Mouse (Mus musculus): ENCODE measurements around the gene Pde5a.

Gene Pde5a

GRCm38 (mm10) chr3:122728852-122729600 lies at the start of gene Pde5a:
Gene Pde5a (plus strand): TSS chr3:122728947.
- DNase-seq, result peak; percentile 82 to 84

GRCm38 (mm10) chr3:122680851-122681250 lies 47.9 kb upstream of the Pde5a start:
- DNase-seq, result no peak

GRCm38 (mm10) chr3:122682352-122682751 lies 46.4 kb upstream of the Pde5a start:
- DNase-seq, result no peak

GRCm38 (mm10) chr3:122684832-122685231 lies 43.9 kb upstream of the Pde5a start:
- DNase-seq, result no peak

- DNase-seq, result no peak
Measured at GRCm38 (mm10) chr3:122693039-122693438, 35.7 kb upstream of the Pde5a start.

GRCm38 (mm10) chr3:122695870-122696269 lies 32.9 kb upstream of the Pde5a start:
- no peak for DNase-seq

GRCm38 (mm10) chr3:122696672-122697071 lies 32.1 kb upstream of the Pde5a start:
- no peak for DNase-seq

- DNase-seq, result no peak
Measured at GRCm38 (mm10) chr3:122704209-122704608, 24.5 kb upstream of the Pde5a start.

GRCm38 (mm10) chr3:122705246-122705645 lies 23.5 kb upstream of the Pde5a start:
- no peak for DNase-seq

GRCm38 (mm10) chr3:122708485-122708884 lies 20.3 kb upstream of the Pde5a start:
- no peak for DNase-seq

GRCm38 (mm10) chr3:122710141-122710540 lies 18.6 kb upstream of the Pde5a start:
- no peak for DNase-seq

GRCm38 (mm10) chr3:122718631-122719030 lies 10.1 kb upstream of the Pde5a start:
- no peak for DNase-seq

- no peak for DNase-seq
Measured at GRCm38 (mm10) chr3:122721522-122721921, 7.2 kb upstream of the Pde5a start.

- peak; percentile 55 to 70 for DNase-seq
Measured at GRCm38 (mm10) chr3:122729601-122729959, 833 bp downstream of the Pde5a start.

- peak; percentile 63 to 79 for DNase-seq
Measured at GRCm38 (mm10) chr3:122729960-122730740, 1.4 kb downstream of the Pde5a start.

- no peak for DNase-seq
Measured at GRCm38 (mm10) chr3:122730741-122731235, 2.0 kb downstream of the Pde5a start.

GRCm38 (mm10) chr3:122733806-122734205 lies 5.1 kb downstream of the Pde5a start:
- no peak for DNase-seq

GRCm38 (mm10) chr3:122734329-122734728 lies 5.6 kb downstream of the Pde5a start:
- DNase-seq, result no peak

- no peak for DNase-seq
Measured at GRCm38 (mm10) chr3:122739460-122739859, 10.7 kb downstream of the Pde5a start.

GRCm38 (mm10) chr3:122744265-122744664 lies 15.5 kb downstream of the Pde5a start:
- no peak for DNase-seq

GRCm38 (mm10) chr3:122747921-122748700 lies 19.4 kb downstream of the Pde5a start:
- DNase-seq, result no peak

- no peak for DNase-seq
Measured at GRCm38 (mm10) chr3:122763240-122763761, 34.6 kb downstream of the Pde5a start.

- DNase-seq, result no peak
Measured at GRCm38 (mm10) chr3:122763768-122764167, 35.0 kb downstream of the Pde5a start.

All from kidney, postnatal 25 days (tissue).